Mouse (Mus musculus) thymus, adult 2 months (tissue): Measurements from ENCODE around the gene Smad5.

Experiments
- CTCF ChIP-seq: fragments of 200-500 bp; IDR thresholded peaks from 2 replicates; pipeline ENCODE4 v1.5.1; 2012; ENCODE audit warnings: mild to moderate bottlenecking, control low read depth, low read length, moderate library complexity, borderline replicate concordance; ENCODE audit not compliant: control insufficient read depth, poor library complexity, insufficient read depth; ENCODE audit errors: extremely low read depth
- POLR2A ChIP-seq: fragments of 200-500 bp; IDR thresholded peaks from 2 replicates; pipeline ENCODE4 v1.6.1; 2012; ENCODE audit warnings: mild to moderate bottlenecking, low read length, control low read depth, moderate library complexity; ENCODE audit not compliant: control insufficient read depth, poor library complexity, insufficient read depth; ENCODE audit errors: extremely low read depth

DNA sequence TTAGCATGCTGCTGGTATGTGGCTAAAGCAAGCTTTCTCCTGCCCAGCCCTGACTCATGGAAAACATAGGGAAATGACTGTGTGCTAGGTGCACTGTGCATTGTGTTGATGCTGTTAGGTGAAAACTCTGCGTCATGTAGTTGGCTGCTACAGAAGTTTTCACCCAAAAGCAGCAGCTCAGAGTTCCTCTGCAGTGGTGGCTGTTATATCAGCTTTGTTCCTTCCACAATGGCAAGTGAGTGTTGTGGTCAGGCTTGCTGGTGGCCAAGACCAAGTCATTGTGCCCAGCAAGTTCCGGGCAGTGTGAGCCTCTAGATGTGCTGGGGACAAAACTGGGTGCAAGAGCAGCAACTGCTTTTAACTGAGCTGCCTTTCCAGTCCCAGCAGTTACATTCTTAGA is 9.4 kb downstream of the Smad5 start:
- TF ChIP-seq CTCF (no peak), POLR2A (no peak)
